Mouse (Mus musculus) kidney, adult 2 months (tissue): ENCODE measurements around the gene Sgk2. TPM values are rescaled to one million over a fixed set of nuclear protein-coding genes. Genes with fewer than 3 reads are reported as not detected.
A peak's percentile ranks its signal among the peaks of the same experiment; 100 is the strongest.

ENCODE experiments used
- DNase-seq: peaks from one replicate; pipeline ENCODE4 v3.0.0; 2021
- H3K27ac ChIP-seq: fragments of 200-500 bp; 2 replicates; pipeline ENCODE4 v1.5.1; 2012; ENCODE audit warnings: low read depth, low read length, control low read depth, inconsistent platforms; ENCODE audit not compliant: insufficient read depth
- H3K27me3 ChIP-seq: fragments of 200-500 bp; replicated peaks from 2 replicates; pipeline ENCODE4 v1.6.1; 2012; ENCODE audit warnings: mild to moderate bottlenecking, moderate library complexity, low read length, inconsistent platforms; ENCODE audit not compliant: control insufficient read depth, insufficient read depth
- H3K36me3 ChIP-seq: fragments of 200-500 bp; 2 replicates; pipeline ENCODE4 v1.6.1; 2012; ENCODE audit warnings: mild to moderate bottlenecking, moderate library complexity, low read length, inconsistent platforms; ENCODE audit not compliant: control insufficient read depth, insufficient read depth
- H3K4me1 ChIP-seq: fragments of 200-500 bp; 2 replicates; pipeline ENCODE4 v1.6.1; 2011; ENCODE audit warnings: low read length; ENCODE audit not compliant: control insufficient read depth, insufficient read depth
- H3K4me3 ChIP-seq: fragments of 200-500 bp; 2 replicates; pipeline ENCODE4 v1.5.1; 2011; ENCODE audit warnings: mild to moderate bottlenecking, low read depth, low read length, control low read depth; ENCODE audit not compliant: insufficient read depth
- CTCF ChIP-seq: fragments of 200-500 bp; conservative IDR thresholded peaks from 2 replicates; pipeline ENCODE4 v1.5.1; 2011; ENCODE audit warnings: low read depth, mild to moderate bottlenecking, control low read depth, low read length, moderate library complexity, mixed read lengths; ENCODE audit not compliant: insufficient read depth, insufficient read length
- POLR2A ChIP-seq: fragments of 200-500 bp; IDR thresholded peaks from one replicate; pipeline ENCODE4 v1.6.1; 2011; ENCODE audit warnings: low read depth, low read length, control low read depth
- WGBS: fragments of 180-500 bp; shearing (Covaris S2); methylation state at CpG from one replicate; pipeline ENCODE4 v1.1.7; 2018; 5-methylcytosine and 5-hydroxymethylcytosine counted together
- polyA plus RNA-seq: library from polyadenylated mRNA; depleted of rRNA; stranded (reverse); fragments of >200 nt; gene quantifications from 2 replicates; pipeline ENCODE4 v1.2.3, GENCODE M21; 2012

Gene Sgk2
- polyA plus RNA-seq, 1 experiment: 101 TPM

DNA sequence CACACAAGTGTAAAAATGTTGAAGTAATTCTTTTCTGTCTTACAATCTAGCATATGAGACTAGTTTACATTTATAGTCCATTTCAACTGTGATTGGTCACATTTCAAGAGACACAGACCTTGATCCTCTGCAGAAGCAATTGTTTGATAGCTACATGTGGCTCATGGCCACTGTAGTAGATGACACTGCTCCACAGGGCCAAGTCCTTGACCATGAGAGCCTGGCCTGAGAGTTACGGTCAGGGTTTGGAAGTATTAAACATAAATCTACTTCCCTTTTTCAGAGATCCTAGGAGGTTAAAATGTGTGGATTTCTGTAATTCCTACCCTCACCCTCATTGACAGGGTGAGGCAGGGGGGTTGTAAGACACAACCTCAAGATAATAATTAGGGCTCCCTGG lies 13.9 kb downstream of the Sgk2 start:
- Histone ChIP-seq H3K36me3 (peaks cover 2% of the 10 kb centered on the region; the same call in 1 of the 2 replicates), H3K4me3 (no peak overlapping the region), H3K4me1 (no peaks in the 10 kb centered on the region), H3K27me3 (no peaks in the 10 kb centered on the region), H3K27ac (no peak overlapping the region)
- WGBS: 82% methylated on average over 1 of the region's 1 CpGs
- no peak for TF ChIP-seq CTCF
- no peak for TF ChIP-seq POLR2A
- no peak for DNase-seq

DNA sequence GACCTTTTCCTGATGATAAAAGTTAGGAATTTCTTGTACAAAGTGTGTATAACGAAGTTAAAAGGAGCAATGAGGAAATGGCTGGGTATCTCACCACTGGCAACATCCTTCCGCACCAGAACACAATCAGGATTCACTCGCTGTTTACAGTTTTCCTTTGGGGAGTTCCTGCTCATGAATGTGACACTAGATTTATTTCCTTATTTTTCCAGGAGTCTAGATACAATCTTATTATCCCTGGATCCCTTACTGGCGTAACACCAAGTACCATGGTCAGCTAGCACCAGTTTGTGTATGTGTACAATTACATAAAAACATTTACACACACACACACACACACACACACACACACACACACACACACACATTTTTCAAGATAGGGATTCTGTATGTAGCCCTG lies 20.2 kb downstream of the Sgk2 start:
- Histone ChIP-seq H3K27ac (no peak overlapping the region), H3K4me1 (no peaks in the 10 kb centered on the region; the same call in 1 of the 2 replicates), H3K4me3 (no peak overlapping the region), H3K27me3 (no peaks in the 10 kb centered on the region), H3K36me3 (peaks cover 5% of the 10 kb centered on the region)
- DNase-seq: no peak
- TF ChIP-seq CTCF (no peak), POLR2A (no peak)
- WGBS: 56% methylated on average over 4 of the region's 4 CpGs

DNA sequence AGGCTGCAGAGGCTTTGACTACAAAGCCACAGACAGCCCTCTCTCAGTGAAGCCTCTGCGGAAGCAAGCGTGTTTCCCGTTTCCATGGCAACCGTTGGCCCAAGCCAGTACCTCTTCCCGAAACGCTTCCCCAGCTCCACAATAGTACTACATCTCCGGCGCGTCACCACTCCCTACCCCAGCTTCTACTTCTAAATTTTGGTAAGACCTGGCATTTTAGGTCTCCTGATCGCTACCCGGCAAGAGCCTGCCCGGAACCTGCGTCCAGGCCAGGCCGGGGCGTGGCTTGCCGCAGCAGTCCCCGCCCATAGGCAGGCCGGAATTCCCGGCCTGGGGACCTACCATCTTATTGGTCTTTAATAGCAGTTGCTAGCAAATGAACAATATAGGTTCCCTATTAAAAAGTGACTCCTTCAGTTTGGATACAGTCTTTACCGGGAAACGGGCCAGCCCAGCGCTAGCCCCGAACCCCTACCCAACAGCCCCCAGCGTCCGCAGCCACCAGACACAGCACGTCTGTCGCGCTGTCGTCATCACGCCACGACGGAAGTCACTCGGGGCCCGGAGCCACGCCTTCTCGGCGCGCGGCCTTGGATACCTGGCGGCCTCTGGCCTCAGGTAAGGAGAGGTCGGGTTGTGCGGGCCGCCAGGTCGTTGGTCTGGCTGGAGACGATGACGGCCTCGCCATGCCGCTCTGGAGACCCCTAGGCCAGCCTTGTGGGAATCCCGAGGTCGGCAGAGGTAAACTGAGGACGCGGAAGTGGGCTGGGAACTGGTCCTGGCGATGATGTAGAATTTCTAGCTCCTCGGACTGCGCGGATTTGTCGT lies 30.0 kb downstream of the Sgk2 start, which contains the start of gene Ift52:
TSS of gene Ift52 (plus strand) at position 439 of the 828 bp plus-strand sequence.
- TF ChIP-seq CTCF (no peak), POLR2A (no peak)
- Histone ChIP-seq H3K27ac (peak within 1 kb of the TSS; percentile 40; the same call in 1 of the 2 replicates), H3K4me3 (peak within 1 kb of the TSS; percentile 96), H3K4me1 (peaks cover 4% of the 10 kb centered on the region; the same call in 1 of the 2 replicates), H3K36me3 (no peaks in the 10 kb centered on the region; the same call in 1 of the 2 replicates), H3K27me3 (no peaks in the 10 kb centered on the region)
- WGBS: under 1% methylated on average over 57 of the region's 57 CpGs
- peak; percentile 96 for DNase-seq

DNA sequence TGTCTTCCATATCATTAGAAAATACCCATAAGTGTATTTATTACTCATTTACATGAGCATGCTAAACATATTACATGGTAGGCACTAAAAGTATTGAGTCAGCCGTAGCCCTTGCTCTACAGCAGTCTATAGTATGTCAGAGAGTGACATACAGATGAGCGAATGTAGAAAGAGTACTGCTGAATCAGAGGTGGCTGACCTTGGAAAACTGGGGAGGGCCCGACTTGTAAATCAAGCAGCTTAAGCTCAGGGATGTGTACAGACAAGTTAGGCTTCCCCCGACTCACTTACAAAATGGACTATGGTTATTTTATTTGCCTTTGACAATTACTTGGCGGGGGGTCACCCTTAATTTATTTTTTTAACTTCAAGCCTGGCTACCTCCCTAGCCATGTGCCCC lies 44.2 kb downstream of the Sgk2 start:
- no peak for TF ChIP-seq CTCF
- no peak for TF ChIP-seq POLR2A
- WGBS: 88% methylated on average over 5 of the region's 5 CpGs
- no peaks in the 10 kb centered on the region for H3K4me1 ChIP-seq
- H3K4me3 ChIP-seq: no peak overlapping the region
- no peak for DNase-seq
- no peak overlapping the region for H3K27ac ChIP-seq
- H3K36me3 ChIP-seq: peaks cover 15% of the 10 kb centered on the region
- no peaks in the 10 kb centered on the region for H3K27me3 ChIP-seq

DNA sequence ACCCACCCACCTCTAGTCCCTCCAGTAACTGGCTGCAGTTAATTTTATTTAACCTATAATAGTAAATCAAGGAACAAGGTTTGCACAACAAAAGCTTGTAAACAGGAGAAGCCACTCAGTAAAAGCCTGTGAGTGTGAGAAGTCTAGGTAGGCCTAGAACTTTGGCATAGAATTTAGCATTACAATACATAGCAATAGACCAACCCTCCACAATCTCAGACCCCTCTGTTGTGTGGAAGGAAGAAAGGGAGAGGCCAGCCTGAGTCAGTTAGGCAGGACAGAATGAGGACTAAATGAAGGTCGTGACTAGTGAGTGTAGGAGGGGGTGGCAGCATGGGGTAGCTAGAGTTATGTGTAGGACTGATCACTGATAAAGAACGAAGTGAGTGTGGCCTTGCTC lies 44.6 kb downstream of the Sgk2 start:
- 91% methylated on average over 2 of the region's 2 CpGs for WGBS
- no peak for TF ChIP-seq POLR2A
- no peak for TF ChIP-seq CTCF
- Histone ChIP-seq H3K27ac (no peak overlapping the region), H3K36me3 (peaks cover 12% of the 10 kb centered on the region), H3K4me3 (no peak overlapping the region), H3K27me3 (no peaks in the 10 kb centered on the region), H3K4me1 (no peaks in the 10 kb centered on the region)
- DNase-seq: no peak

DNA sequence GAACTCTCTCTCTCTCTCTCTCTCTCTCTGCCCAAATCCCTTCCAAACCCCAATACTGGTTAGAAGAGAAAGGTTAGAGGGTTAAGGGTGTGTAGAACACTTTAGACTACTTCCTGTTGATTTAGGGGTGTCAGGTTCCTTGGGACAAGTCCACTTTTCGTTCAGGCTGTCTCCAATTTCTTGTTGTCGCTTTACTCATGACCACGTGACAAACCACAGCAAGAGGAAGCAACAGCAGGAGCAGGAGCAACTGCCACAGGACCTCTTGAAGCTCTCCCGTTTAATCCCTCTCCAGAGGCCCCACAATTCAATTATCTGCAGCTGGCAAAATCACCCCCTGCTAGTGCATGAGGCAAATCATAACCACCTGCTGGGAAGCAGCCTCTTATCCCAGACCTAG lies 45.5 kb downstream of the Sgk2 start:
- 52% methylated on average over 4 of the region's 4 CpGs for WGBS
- Histone ChIP-seq H3K4me1 (no peaks in the 10 kb centered on the region), H3K36me3 (peaks cover 8% of the 10 kb centered on the region), H3K27ac (no peak overlapping the region), H3K27me3 (no peaks in the 10 kb centered on the region), H3K4me3 (no peak overlapping the region)
- DNase-seq: no peak
- TF ChIP-seq POLR2A (no peak), CTCF (no peak)

DNA sequence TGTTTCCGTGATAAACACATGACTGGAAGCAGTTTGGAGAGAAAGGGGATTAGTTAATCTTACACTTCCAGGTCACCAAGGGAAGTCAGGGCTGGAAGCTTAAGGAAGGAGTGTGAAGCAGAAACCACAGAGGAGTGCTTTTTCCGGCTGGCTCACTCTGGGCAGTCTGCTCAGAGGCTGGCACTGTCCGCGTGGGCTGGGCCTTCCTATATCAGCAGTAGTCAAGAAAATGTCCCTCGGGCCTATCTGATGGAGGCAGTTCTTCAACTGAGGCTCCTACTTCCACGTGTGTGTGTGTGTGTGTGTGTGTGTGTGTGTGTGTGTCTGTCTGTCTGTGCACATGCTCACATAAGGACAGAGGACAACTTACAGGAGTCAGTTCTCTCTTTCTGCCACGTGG lies 52.8 kb downstream of the Sgk2 start:
- H3K27ac ChIP-seq: no peak overlapping the region
- H3K4me1 ChIP-seq: no peaks in the 10 kb centered on the region
- no peak overlapping the region for H3K4me3 ChIP-seq
- DNase-seq: no peak
- WGBS: 88% methylated on average over 7 of the region's 7 CpGs
- TF ChIP-seq POLR2A: no peak
- no peak for TF ChIP-seq CTCF
- H3K27me3 ChIP-seq: no peaks in the 10 kb centered on the region
- H3K36me3 ChIP-seq: no peaks in the 10 kb centered on the region; the same call in 1 of the 2 replicates
